Mouse (Mus musculus): ENCODE measurements around the gene Gm7102. TPM values are rescaled to one million over a fixed set of nuclear protein-coding genes. Genes with fewer than 3 reads are reported as not detected.

Gm7102 gene
- polyA plus RNA-seq, 1 experiment from 2014 or later, result 0.18 TPM

- no peaks in the 10 kb centered on the region for H3K9me3 ChIP-seq (replicated peaks; ENCODE audit: control insufficient read depth, low read length)
- no peaks in the 10 kb centered on the region for H3K4me1 ChIP-seq (ENCODE audit: control insufficient read depth, insufficient read depth, low read length)
- H3K4me2 ChIP-seq (ENCODE audit: low read depth, low read length), result peak overlapping the region; percentile 72
- H3K27ac ChIP-seq (ENCODE audit: low read length), result no peak overlapping the region; the same call in 1 of the 2 replicates
- WGBS, result 4% methylated on average over 8 of the region's 8 CpGs
- peak; percentile 92 for ATAC-seq (ENCODE audit: insufficient read depth, low FRiP score)
- H3K4me3 ChIP-seq (replicated peaks; ENCODE audit: low read length), result peak overlapping the region; percentile 50
- no peaks in the 10 kb centered on the region for H3K27me3 ChIP-seq (ENCODE audit: control insufficient read depth, insufficient read depth, low read length)
- no peaks in the 10 kb centered on the region for H3K36me3 ChIP-seq (ENCODE audit: control insufficient read depth, insufficient read depth, low read length)
- peak overlapping the region; percentile 65 for H3K9ac ChIP-seq (ENCODE audit: low read length)
These were observed 24.8 kb downstream of the Gm7102 start for GRCm38 (mm10) chr19:61151372-61151700.

GRCm38 (mm10) chr19:61141299-61141698, 34.8 kb downstream of the Gm7102 start:
- peak overlapping the region; percentile 84; the same call in 1 of the 2 replicates for H3K9ac ChIP-seq (ENCODE audit: low read length)
- H3K36me3 ChIP-seq (ENCODE audit: control insufficient read depth, insufficient read depth, low read length), result no peaks in the 10 kb centered on the region
- ATAC-seq (ENCODE audit: insufficient read depth, low FRiP score), result no peak
- 16% methylated on average over 4 of the region's 4 CpGs for WGBS
- H3K4me3 ChIP-seq (replicated peaks; ENCODE audit: low read length), result peak overlapping the region; percentile 89
- H3K9me3 ChIP-seq (replicated peaks; ENCODE audit: control insufficient read depth, low read length), result no peaks in the 10 kb centered on the region
- 0 out of 2 replicates have a peak overlapping the region, but pooled peaks have one; percentile 3 for H3K27ac ChIP-seq (ENCODE audit: low read length)
- no peaks in the 10 kb centered on the region for H3K27me3 ChIP-seq (ENCODE audit: control insufficient read depth, insufficient read depth, low read length)
- H3K4me1 ChIP-seq (ENCODE audit: control insufficient read depth, insufficient read depth, low read length), result peaks cover 6% of the 10 kb centered on the region; the same call in 1 of the 2 replicates
- peak overlapping the region; percentile 62 for H3K4me2 ChIP-seq (ENCODE audit: low read depth, low read length)

- Histone ChIP-seq H3K4me2 (ENCODE audit: low read depth, low read length) (peak within 1 kb of the TSS; percentile 62), H3K9ac (ENCODE audit: low read length) (peak within 1 kb of the TSS; percentile 84), H3K36me3 (ENCODE audit: control insufficient read depth, insufficient read depth, low read length) (no peaks in the 10 kb centered on the region), H3K4me3 (replicated peaks; ENCODE audit: low read length) (peak within 1 kb of the TSS; percentile 89), H3K27ac (ENCODE audit: low read length) (peak within 1 kb of the TSS; percentile 58; the same call in 1 of the 2 replicates), H3K27me3 (ENCODE audit: control insufficient read depth, insufficient read depth, low read length) (no peaks in the 10 kb centered on the region), H3K4me1 (ENCODE audit: control insufficient read depth, insufficient read depth, low read length) (peaks cover 6% of the 10 kb centered on the region; the same call in 1 of the 2 replicates), H3K9me3 (replicated peaks; ENCODE audit: control insufficient read depth, low read length) (no peaks in the 10 kb centered on the region)
- ATAC-seq (ENCODE audit: insufficient read depth, low FRiP score), result peak; percentile 99
- under 1% methylated on average over 18 of the region's 18 CpGs for WGBS
These were observed 35.5 kb downstream of the Gm7102 start, which contains the start of gene Zfp950 for GRCm38 (mm10) chr19:61140342-61141206. Zfp950 (minus strand) TSS chr19:61140840.

- Histone ChIP-seq H3K4me1 (ENCODE audit: control insufficient read depth, insufficient read depth, low read length) (peaks cover 6% of the 10 kb centered on the region; the same call in 1 of the 2 replicates), H3K36me3 (ENCODE audit: control insufficient read depth, insufficient read depth, low read length) (no peaks in the 10 kb centered on the region; the same call in 1 of the 2 replicates), H3K9me3 (replicated peaks; ENCODE audit: control insufficient read depth, low read length) (no peaks in the 10 kb centered on the region), H3K27me3 (ENCODE audit: control insufficient read depth, insufficient read depth, low read length) (no peaks in the 10 kb centered on the region), H3K27ac (ENCODE audit: low read length) (no peak overlapping the region), H3K4me2 (ENCODE audit: low read depth, low read length) (no peak overlapping the region), H3K9ac (ENCODE audit: low read length) (no peak overlapping the region), H3K4me3 (replicated peaks; ENCODE audit: low read length) (no peak overlapping the region)
- ATAC-seq (ENCODE audit: insufficient read depth, low FRiP score), result no peak
These were observed 37.5 kb downstream of the Gm7102 start for GRCm38 (mm10) chr19:61138655-61139054.

- H3K27me3 ChIP-seq (ENCODE audit: control insufficient read depth, insufficient read depth, low read length), result no peaks in the 10 kb centered on the region
- H3K9me3 ChIP-seq (replicated peaks; ENCODE audit: control insufficient read depth, low read length), result no peaks in the 10 kb centered on the region
- 90% methylated on average over 10 of the region's 10 CpGs for WGBS
- no peak overlapping the region for H3K4me3 ChIP-seq (replicated peaks; ENCODE audit: low read length)
- no peak overlapping the region for H3K9ac ChIP-seq (ENCODE audit: low read length)
- H3K4me2 ChIP-seq (ENCODE audit: low read depth, low read length), result no peak overlapping the region
- H3K4me1 ChIP-seq (ENCODE audit: control insufficient read depth, insufficient read depth, low read length), result no peaks in the 10 kb centered on the region
- no peak overlapping the region for H3K27ac ChIP-seq (ENCODE audit: low read length)
- no peak for ATAC-seq (ENCODE audit: insufficient read depth, low FRiP score)
- peaks cover 7% of the 10 kb centered on the region for H3K36me3 ChIP-seq (ENCODE audit: control insufficient read depth, insufficient read depth, low read length)
These were observed 45.0 kb downstream of the Gm7102 start for GRCm38 (mm10) chr19:61131096-61131495.

Other genes with a start within 250 kb of the Gm7102 start
- 35.2 and 40.7 TPM in 2 replicates for gene Zfp950, start 35.5 kb downstream of the Gm7102 start, polyA plus RNA-seq (2015; fragmentation: Nextera tagmentation; extraction: Ambion mirVana)
- not detected in 2 replicates for gene Gm6020, start 7.6 kb upstream of the Gm7102 start, polyA plus RNA-seq (2015; fragmentation: Nextera tagmentation; extraction: Ambion mirVana)
- 28.9 and 30.4 TPM in 2 replicates for gene Csf2ra, start 52.1 kb upstream of the Gm7102 start, polyA plus RNA-seq (2015; fragmentation: Nextera tagmentation; extraction: Ambion mirVana)
- not detected in 2 replicates for gene Gm21060, start 120.8 kb upstream of the Gm7102 start, polyA plus RNA-seq (2015; fragmentation: Nextera tagmentation; extraction: Ambion mirVana)

Data from stomach, embryonic 16.5 days (tissue).